Mouse (Mus musculus): ENCODE results near the gene Limd2.

GRCm38 (mm10) chr11:106198277-106198676 lies 37.6 kb upstream of the Limd2 start:
- TF ChIP-seq POLR2A (IDR thresholded peaks at IDR 0.05; ENCODE audit: low read depth, low read length) (no peak), CTCF (conservative IDR thresholded peaks at IDR 0.05; ENCODE audit: insufficient read depth, insufficient read length, low read depth, low read length) (no peak)

All from kidney, adult 2 months (tissue).